Mouse (Mus musculus) kidney, adult 2 months (tissue): Measurements from ENCODE around the gene Azin2. TPM values are rescaled to one million over a fixed set of nuclear protein-coding genes. Genes with fewer than 3 reads are reported as not detected.
A peak's percentile ranks its signal among the peaks of the same experiment; 100 is the strongest.

Source experiments
- DNase-seq: peaks from one replicate; pipeline ENCODE4 v3.0.0; 2021
- H3K27ac ChIP-seq: fragments of 200-500 bp; 2 replicates; pipeline ENCODE4 v1.5.1; 2012; ENCODE audit warnings: low read depth, low read length, control low read depth, inconsistent platforms; ENCODE audit not compliant: insufficient read depth
- H3K27me3 ChIP-seq: fragments of 200-500 bp; replicated peaks from 2 replicates; pipeline ENCODE4 v1.6.1; 2012; ENCODE audit warnings: mild to moderate bottlenecking, moderate library complexity, low read length, inconsistent platforms; ENCODE audit not compliant: control insufficient read depth, insufficient read depth
- H3K36me3 ChIP-seq: fragments of 200-500 bp; 2 replicates; pipeline ENCODE4 v1.6.1; 2012; ENCODE audit warnings: mild to moderate bottlenecking, moderate library complexity, low read length, inconsistent platforms; ENCODE audit not compliant: control insufficient read depth, insufficient read depth
- H3K4me1 ChIP-seq: fragments of 200-500 bp; 2 replicates; pipeline ENCODE4 v1.6.1; 2011; ENCODE audit warnings: low read length; ENCODE audit not compliant: control insufficient read depth, insufficient read depth
- H3K4me3 ChIP-seq: fragments of 200-500 bp; 2 replicates; pipeline ENCODE4 v1.5.1; 2011; ENCODE audit warnings: mild to moderate bottlenecking, low read depth, low read length, control low read depth; ENCODE audit not compliant: insufficient read depth
- CTCF ChIP-seq: fragments of 200-500 bp; conservative IDR thresholded peaks from 2 replicates; pipeline ENCODE4 v1.5.1; 2011; ENCODE audit warnings: low read depth, mild to moderate bottlenecking, control low read depth, low read length, moderate library complexity, mixed read lengths; ENCODE audit not compliant: insufficient read depth, insufficient read length
- POLR2A ChIP-seq: fragments of 200-500 bp; IDR thresholded peaks from one replicate; pipeline ENCODE4 v1.6.1; 2011; ENCODE audit warnings: low read depth, low read length, control low read depth
- WGBS: fragments of 180-500 bp; shearing (Covaris S2); methylation state at CpG from one replicate; pipeline ENCODE4 v1.1.7; 2018; 5-methylcytosine and 5-hydroxymethylcytosine counted together
- polyA plus RNA-seq: library from polyadenylated mRNA; depleted of rRNA; stranded (reverse); fragments of >200 nt; gene quantifications from 2 replicates; pipeline ENCODE4 v1.2.3, GENCODE M21; 2012

Gene Azin2
- polyA plus RNA-seq, 1 experiment, result 14.0 TPM

- no peaks in the 10 kb centered on the region for H3K36me3 ChIP-seq
- 86% methylated on average over 6 of the region's 6 CpGs for WGBS
- H3K27me3 ChIP-seq, result no peaks in the 10 kb centered on the region
- TF ChIP-seq POLR2A (no peak), CTCF (no peak)
- DNase-seq, result no peak
- no peaks in the 10 kb centered on the region for H3K4me1 ChIP-seq
- no peak overlapping the region for H3K4me3 ChIP-seq
- no peak overlapping the region for H3K27ac ChIP-seq
Measured at GRCm38 (mm10) chr4:128917756-128918155, 44.5 kb downstream of the Azin2 start.

GRCm38 (mm10) chr4:128917119-128917518, 45.1 kb downstream of the Azin2 start:
- H3K27me3 ChIP-seq, result no peaks in the 10 kb centered on the region
- no peak overlapping the region for H3K27ac ChIP-seq
- WGBS, result 70% methylated on average over 3 of the region's 3 CpGs
- no peak for DNase-seq
- TF ChIP-seq POLR2A (no peak), CTCF (no peak)
- no peak overlapping the region for H3K4me3 ChIP-seq
- no peaks in the 10 kb centered on the region for H3K4me1 ChIP-seq
- no peaks in the 10 kb centered on the region for H3K36me3 ChIP-seq

- no peak overlapping the region for H3K4me3 ChIP-seq
- no peak overlapping the region for H3K27ac ChIP-seq
- no peak for DNase-seq
- no peak for TF ChIP-seq POLR2A
- TF ChIP-seq CTCF, result no peak
- H3K36me3 ChIP-seq, result no peaks in the 10 kb centered on the region
- WGBS, result 22% methylated on average over 4 of the region's 4 CpGs
- no peaks in the 10 kb centered on the region for H3K4me1 ChIP-seq
- no peaks in the 10 kb centered on the region for H3K27me3 ChIP-seq
Measured at GRCm38 (mm10) chr4:128913794-128914193, 48.4 kb downstream of the Azin2 start.

GRCm38 (mm10) chr4:128912085-128912484, 50.2 kb downstream of the Azin2 start:
- TF ChIP-seq CTCF (no peak), POLR2A (no peak)
- no peaks in the 10 kb centered on the region for H3K4me1 ChIP-seq
- H3K4me3 ChIP-seq, result no peak overlapping the region
- no peak overlapping the region for H3K27ac ChIP-seq
- 81% methylated on average over 10 of the region's 10 CpGs for WGBS
- H3K36me3 ChIP-seq, result no peaks in the 10 kb centered on the region
- H3K27me3 ChIP-seq, result no peaks in the 10 kb centered on the region
- no peak for DNase-seq

- 76% methylated on average over 8 of the region's 8 CpGs for WGBS
- DNase-seq, result no peak
Measured at GRCm38 (mm10) chr4:128910276-128911063, 51.8 kb downstream of the Azin2 start.

GRCm38 (mm10) chr4:128909378-128909831, 52.8 kb downstream of the Azin2 start:
- Histone ChIP-seq H3K27me3 (no peaks in the 10 kb centered on the region), H3K27ac (no peak overlapping the region), H3K36me3 (no peaks in the 10 kb centered on the region), H3K4me3 (no peak overlapping the region), H3K4me1 (no peaks in the 10 kb centered on the region)
- 88% methylated on average over 14 of the region's 14 CpGs for WGBS
- no peak for DNase-seq
- TF ChIP-seq POLR2A, result no peak
- TF ChIP-seq CTCF, result no peak

More at GRCm38 (mm10) chr4:128910276-128911063, 51.8 kb downstream of the Azin2 start:
- TF ChIP-seq POLR2A (no peak), CTCF (no peak)
- Histone ChIP-seq H3K27ac (no peak overlapping the region), H3K36me3 (no peaks in the 10 kb centered on the region), H3K4me1 (no peaks in the 10 kb centered on the region), H3K27me3 (no peaks in the 10 kb centered on the region), H3K4me3 (no peak overlapping the region)

GRCm38 (mm10) chr4:128908586-128909377, 53.5 kb downstream of the Azin2 start:
- Histone ChIP-seq H3K27me3 (no peaks in the 10 kb centered on the region), H3K4me1 (no peaks in the 10 kb centered on the region), H3K4me3 (no peak overlapping the region), H3K27ac (no peak overlapping the region), H3K36me3 (no peaks in the 10 kb centered on the region)
- peak; percentile 46 for DNase-seq
- TF ChIP-seq POLR2A (no peak), CTCF (peak; percentile 81)
- 66% methylated on average over 24 of the region's 24 CpGs for WGBS
